ENCODE assay signal across 25 mouse cellular contexts in genomic region chr5:121463601-121464250, GRCm38 (mm10). TPM values are rescaled to one million over a fixed set of nuclear protein-coding genes. Genes with fewer than 3 reads are reported as not detected.
A peak's percentile ranks its signal among the peaks of the same experiment; 100 is the strongest.
DNase-seq lines count a peak whose midpoint lies in the region; ATAC-seq and TF ChIP-seq lines count a peak whose summit lies in the region.
"Had no signal": no experiment of that assay in that cellular context is flagged by ENCODE, and none has a peak within 500 bp of the region (broad histone marks: within the 10 kb centered on the region; RNA-seq: fewer than 3 reads in every experiment).

No protein-coding gene starts in this region.

- H3K4me3 ChIP-seq in ES-Bruce4 (ENCODE audit: low read depth, low read length) = peak overlapping the region; percentile 19
- no peak overlapping the region for H3K4me3 ChIP-seq in kidney, embryonic 14.5 days (ENCODE audit: low read length)
- no peak overlapping the region for H3K4me3 ChIP-seq in limb, embryonic 14.5 days (replicated peaks; ENCODE audit: low read length)
- no peak overlapping the region for H3K4me3 ChIP-seq in thymus, adult 2 months (ENCODE audit: control insufficient read depth, insufficient read depth, low read length)
- H3K4me3 ChIP-seq in hindbrain, embryonic 10.5 days = no peak overlapping the region
- H3K4me3 ChIP-seq: embryonic facial prominence, embryonic 10.5 days; hindbrain, embryonic 12.5 days; limb, embryonic 13.5 days; midbrain, embryonic 13.5 days; neural tube, embryonic 13.5 days had no signal

- 53% methylated on average over 5 of the region's 5 CpGs for WGBS in kidney, embryonic 14.5 days
- WGBS in limb, embryonic 14.5 days = 59% methylated on average over 5 of the region's 5 CpGs
- 86% methylated on average over 5 of the region's 5 CpGs for WGBS in thymus, adult 2 months
- WGBS in hindbrain, embryonic 10.5 days = 73% methylated on average over 5 of the region's 5 CpGs

- no peaks in the 10 kb centered on the region for H3K9me3 ChIP-seq in ES-Bruce4 (replicated peaks; ENCODE audit: control insufficient read depth, insufficient read depth, low read length, poor library complexity, severe bottlenecking)
- H3K9me3 ChIP-seq in kidney, embryonic 14.5 days (ENCODE audit: control insufficient read depth, low read length) = no peaks in the 10 kb centered on the region
- no peaks in the 10 kb centered on the region for H3K9me3 ChIP-seq in limb, embryonic 14.5 days (ENCODE audit: control insufficient read depth, low read length)
- H3K9me3 ChIP-seq in hindbrain, embryonic 10.5 days = no peaks in the 10 kb centered on the region
- H3K9me3 ChIP-seq: embryonic facial prominence, embryonic 10.5 days; hindbrain, embryonic 12.5 days; limb, embryonic 13.5 days; midbrain, embryonic 13.5 days; neural tube, embryonic 13.5 days had no signal

- no peak for TF ChIP-seq POLR2A in ES-Bruce4 (IDR thresholded peaks at IDR 0.05; ENCODE audit: insufficient read depth, low read length)
- no peak for TF ChIP-seq POLR2A in limb, embryonic 14.5 days (IDR thresholded peaks at IDR 0.05; ENCODE audit: borderline replicate concordance, extremely low read depth, insufficient read depth, insufficient read length)
- no peak for TF ChIP-seq POLR2A in thymus, adult 2 months (IDR thresholded peaks at IDR 0.05; ENCODE audit: control insufficient read depth, extremely low read depth, insufficient read depth, low read length, poor library complexity)

- no peaks in the 10 kb centered on the region for H3K27me3 ChIP-seq in ES-Bruce4 (ENCODE audit: control insufficient read depth, insufficient read depth, low read length, poor library complexity, severe bottlenecking)
- H3K27me3 ChIP-seq in kidney, embryonic 14.5 days (ENCODE audit: control insufficient read depth, insufficient read depth, low read length) = no peaks in the 10 kb centered on the region
- H3K27me3 ChIP-seq in limb, embryonic 14.5 days (ENCODE audit: control insufficient read depth, insufficient read depth, low read length) = no peaks in the 10 kb centered on the region
- no peaks in the 10 kb centered on the region for H3K27me3 ChIP-seq in thymus, adult 2 months (ENCODE audit: control insufficient read depth, insufficient read depth, low read length)
- no peaks in the 10 kb centered on the region for H3K27me3 ChIP-seq in hindbrain, embryonic 10.5 days (ENCODE audit: insufficient read depth, poor library complexity, severe bottlenecking)
- H3K27me3 ChIP-seq: hindbrain, embryonic 12.5 days; limb, embryonic 13.5 days; midbrain, embryonic 13.5 days; neural tube, embryonic 13.5 days had no signal

- TF ChIP-seq CTCF in ES-Bruce4 (IDR thresholded peaks at IDR 0.05; ENCODE audit: low read depth, low read length) = no peak
- no peak for TF ChIP-seq CTCF in thymus, adult 2 months (IDR thresholded peaks at IDR 0.05; ENCODE audit: borderline replicate concordance, control insufficient read depth, extremely low read depth, insufficient read depth, low read length, poor library complexity)

- no peak for ATAC-seq in kidney, embryonic 14.5 days (ENCODE audit: low FRiP score, low TSS enrichment)
- ATAC-seq in limb, embryonic 14.5 days (ENCODE audit: low FRiP score, low read depth) = no peak
- ATAC-seq: CD4-positive, CD25-positive, alpha-beta regulatory T cell, adult 4 months; forebrain, embryonic 14.5 days; inflammation-experienced regulatory T-cells, adult 6 months; midbrain, embryonic 13.5 days had no signal

- H3K4me2 ChIP-seq in kidney, embryonic 14.5 days (replicated peaks; ENCODE audit: low read depth, low read length) = no peak overlapping the region
- H3K4me2 ChIP-seq in limb, embryonic 14.5 days (replicated peaks; ENCODE audit: low read depth, low read length, severe bottlenecking) = no peak overlapping the region
- H3K4me2 ChIP-seq: heart, embryonic 11.5 days; hindbrain, embryonic 12.5 days; limb, embryonic 13.5 days; midbrain, embryonic 13.5 days; neural tube, embryonic 13.5 days had no signal

- no peak for TF ChIP-seq EP300 in ES-Bruce4 (IDR thresholded peaks at IDR 0.05; ENCODE audit: insufficient read depth, low read depth, low read length)

- no peaks in the 10 kb centered on the region for H3K36me3 ChIP-seq in ES-Bruce4 (ENCODE audit: control insufficient read depth, insufficient read depth, low read length, poor library complexity, severe bottlenecking)
- no peaks in the 10 kb centered on the region for H3K36me3 ChIP-seq in kidney, embryonic 14.5 days (ENCODE audit: control insufficient read depth, insufficient read depth, low read length)
- H3K36me3 ChIP-seq in limb, embryonic 14.5 days (ENCODE audit: control insufficient read depth, insufficient read depth, low read length) = no peaks in the 10 kb centered on the region
- no peaks in the 10 kb centered on the region for H3K36me3 ChIP-seq in thymus, adult 2 months (ENCODE audit: control insufficient read depth, insufficient read depth, low read length)
- no peaks in the 10 kb centered on the region for H3K36me3 ChIP-seq in hindbrain, embryonic 10.5 days
- H3K36me3 ChIP-seq: embryonic facial prominence, embryonic 10.5 days; hindbrain, embryonic 12.5 days; limb, embryonic 13.5 days; midbrain, embryonic 13.5 days; neural tube, embryonic 13.5 days had no signal

- H3K9ac ChIP-seq in ES-Bruce4 (ENCODE audit: low read depth, poor library complexity, severe bottlenecking) = peak overlapping the region; percentile 11; the same call in 1 of the 2 replicates
- H3K9ac ChIP-seq in kidney, embryonic 14.5 days (ENCODE audit: low read depth, low read length) = no peak overlapping the region
- H3K9ac ChIP-seq in limb, embryonic 14.5 days (ENCODE audit: low read depth, low read length, severe bottlenecking) = peak overlapping the region; percentile 12; the same call in 1 of the 2 replicates
- H3K9ac ChIP-seq: hindbrain, embryonic 12.5 days; limb, embryonic 13.5 days; midbrain, embryonic 13.5 days; neural tube, embryonic 13.5 days had no signal

- DNase-seq in kidney, adult 11 months = peak; percentile 32
- no peak for DNase-seq in kidney, postnatal 25 days
- DNase-seq in limb, embryonic 14.5 days (ENCODE audit: low spot score) = no peak
- no peak for DNase-seq in thymus, adult 2 months
- no peak for DNase-seq in adrenal gland, postnatal 25 days
- no peak for DNase-seq in hindbrain, embryonic 10.5 days (ENCODE audit: low spot score)
- DNase-seq: cerebellum, adult 18-20 months; gastrocnemius, postnatal 14 days; heart, postnatal 10 days had no signal

- no peak overlapping the region for H3K27ac ChIP-seq in ES-Bruce4 (ENCODE audit: insufficient read depth, low read length)
- peak overlapping the region; percentile 12; the same call in 1 of the 2 replicates for H3K27ac ChIP-seq in kidney, embryonic 14.5 days (ENCODE audit: low read depth, low read length)
- no peak overlapping the region for H3K27ac ChIP-seq in limb, embryonic 14.5 days (replicated peaks; ENCODE audit: low read depth, low read length)
- H3K27ac ChIP-seq in thymus, adult 2 months (ENCODE audit: control insufficient read depth, insufficient read depth, low read length) = no peak overlapping the region
- no peak overlapping the region for H3K27ac ChIP-seq in hindbrain, embryonic 10.5 days
- H3K27ac ChIP-seq: embryonic facial prominence, embryonic 10.5 days; hindbrain, embryonic 12.5 days; limb, embryonic 13.5 days; midbrain, embryonic 13.5 days; neural tube, embryonic 13.5 days had no signal

- no peaks in the 10 kb centered on the region for H3K4me1 ChIP-seq in ES-Bruce4 (ENCODE audit: control insufficient read depth, insufficient read depth, low read length)
- H3K4me1 ChIP-seq in kidney, embryonic 14.5 days (ENCODE audit: control insufficient read depth, insufficient read depth, low read length) = no peaks in the 10 kb centered on the region
- H3K4me1 ChIP-seq in limb, embryonic 14.5 days (ENCODE audit: control insufficient read depth, insufficient read depth, low read length) = no peaks in the 10 kb centered on the region
- H3K4me1 ChIP-seq in thymus, adult 2 months (replicated peaks; ENCODE audit: control insufficient read depth, insufficient read depth, low read length) = no peaks in the 10 kb centered on the region
- H3K4me1 ChIP-seq in hindbrain, embryonic 10.5 days (replicated peaks) = no peaks in the 10 kb centered on the region; the same call in 1 of the 2 replicates
- H3K4me1 ChIP-seq: hindbrain, embryonic 12.5 days; limb, embryonic 13.5 days; midbrain, embryonic 13.5 days; neural tube, embryonic 13.5 days had no signal

RNA-seq across cellular contexts. Expression of gene Erp29, which starts 11.4 kb away (rescaled TPM):
- polyA plus RNA-seq in ES-Bruce4 (2011; ENCODE audit: insufficient read depth, insufficient read length, low read depth, missing spikeins) = 79.2 and 83.7 TPM in 2 replicates
- 136 and 142 TPM in 2 replicates for polyA plus RNA-seq in kidney, embryonic 14.5 days (2014; fragmentation: Nextera tagmentation; extraction: Ambion mirVana)
- 113 and 161 TPM in 2 replicates for polyA plus RNA-seq in limb, embryonic 14.5 days (2012; rRNA removed)
- 159 and 162 TPM in 2 replicates for polyA plus RNA-seq in limb, embryonic 14.5 days (2014; fragmentation: Nextera tagmentation; extraction: Ambion mirVana)
- polyA plus RNA-seq in thymus, adult 2 months (2012; rRNA removed) = 45.1 and 52.7 TPM in 2 replicates
- total RNA-seq in adrenal gland, postnatal 25 days (2021) = 96.8 and 103 TPM in 2 replicates
- polyA plus RNA-seq in hindbrain, embryonic 10.5 days (2016; fragmentation: Nextera tagmentation; extraction: Ambion mirVana) = 143 and 148 TPM in 2 replicates

RNA-seq across cellular contexts. Expression of gene Tmem116, which starts 12.0 kb away (rescaled TPM):
- 3.8 and 7.8 TPM in 2 replicates for polyA plus RNA-seq in ES-Bruce4 (2011; ENCODE audit: insufficient read depth, insufficient read length, low read depth, missing spikeins)
- 3.7 and 5.0 TPM in 2 replicates for polyA plus RNA-seq in kidney, embryonic 14.5 days (2014; fragmentation: Nextera tagmentation; extraction: Ambion mirVana)
- polyA plus RNA-seq in limb, embryonic 14.5 days (2012; rRNA removed) = 2.4 and 3.4 TPM in 2 replicates
- polyA plus RNA-seq in limb, embryonic 14.5 days (2014; fragmentation: Nextera tagmentation; extraction: Ambion mirVana) = 1.5 and 2.9 TPM in 2 replicates
- 1.8 and 5.0 TPM in 2 replicates for polyA plus RNA-seq in thymus, adult 2 months (2012; rRNA removed)
- 5.5 and 8.1 TPM in 2 replicates for total RNA-seq in adrenal gland, postnatal 25 days (2021)
- 0.78 and 0.93 TPM in 2 replicates for polyA plus RNA-seq in hindbrain, embryonic 10.5 days (2016; fragmentation: Nextera tagmentation; extraction: Ambion mirVana)

RNA-seq across cellular contexts. Expression of gene Adam1b, which starts 39.5 kb away (rescaled TPM):
- polyA plus RNA-seq in ES-Bruce4 (2011; ENCODE audit: insufficient read depth, insufficient read length, low read depth, missing spikeins) = not detected in 2 replicates
- polyA plus RNA-seq in kidney, embryonic 14.5 days (2014; fragmentation: Nextera tagmentation; extraction: Ambion mirVana) = 0.08 and 0.09 TPM in 2 replicates
- polyA plus RNA-seq in limb, embryonic 14.5 days (2012; rRNA removed) = not detected in 2 replicates
- 0.18 TPM in 1 of 2 replicates, not detected in the other for polyA plus RNA-seq in limb, embryonic 14.5 days (2014; fragmentation: Nextera tagmentation; extraction: Ambion mirVana)
- not detected in 2 replicates for polyA plus RNA-seq in thymus, adult 2 months (2012; rRNA removed)
- not detected in 2 replicates for total RNA-seq in adrenal gland, postnatal 25 days (2021)
- polyA plus RNA-seq in hindbrain, embryonic 10.5 days (2016; fragmentation: Nextera tagmentation; extraction: Ambion mirVana) = 0.08 TPM in 1 of 2 replicates, not detected in the other
- total RNA-seq: adrenal gland, postnatal 4 days; G1E; gastrocnemius, postnatal 14 days; heart, postnatal 10 days; left cerebral cortex, adult 8-10 months had no signal
- polyA plus RNA-seq: CD4-positive, CD25-positive, alpha-beta regulatory T cell, adult 4 months; embryonic facial prominence, embryonic 10.5 days; forebrain, embryonic 14.5 days; G1E; hindbrain, embryonic 12.5 days; large intestine, adult 2 months; limb, embryonic 13.5 days; liver, embryonic 16.5 days; midbrain, embryonic 13.5 days; neural tube, embryonic 13.5 days had no signal
